Mouse (Mus musculus) CH12.LX (cell line): ENCODE data around the gene Wbp2. TPM values are rescaled to one million over a fixed set of nuclear protein-coding genes. Genes with fewer than 3 reads are reported as not detected.

ENCODE experiments used
- DNase-seq: peaks from one replicate; pipeline ENCODE4 v3.0.0-alpha.2; 2013; ENCODE audit errors: extremely low read depth
- H3K27ac ChIP-seq: 2 replicates; pipeline ENCODE4 v1.5.1; 2012; ENCODE audit warnings: low read depth, mild to moderate bottlenecking, control low read depth, moderate library complexity; ENCODE audit not compliant: insufficient read depth
- H3K27me3 ChIP-seq: replicated peaks from 2 replicates; pipeline ENCODE3; 2012; ENCODE audit warnings: inconsistent platforms
- H3K36me3 ChIP-seq, 2 experiments: replicated peaks in 1 of 2; 2 replicates each; pipeline versions ENCODE3 to v1.6.1; 2012; ENCODE audit warnings: inconsistent platforms in 1 of 2, low read length in 1 of 2, mild to moderate bottlenecking in 1 of 2, mixed read lengths in 1 of 2, moderate library complexity in 1 of 2; ENCODE audit not compliant: control insufficient read depth in 1 of 2, insufficient read depth in 1 of 2
- H3K4me1 ChIP-seq, 2 experiments: 2 replicates each; pipeline ENCODE4 v1.6.1; 2012; ENCODE audit warnings: inconsistent platforms in 1 of 2, moderate library complexity in 1 of 2; ENCODE audit not compliant: insufficient read depth in 2 of 2, control insufficient read depth in 1 of 2
- H3K4me2 ChIP-seq: 2 replicates; pipeline ENCODE4 v1.6.1; 2012; ENCODE audit warnings: low read depth, mild to moderate bottlenecking, control low read depth; ENCODE audit not compliant: poor library complexity, insufficient read depth, severe bottlenecking
- H3K4me3 ChIP-seq, 3 experiments: fragments of 150-350 bp in 1 of 3; sonication (generic) in 1 of 3; replicated peaks in 1 of 3; 2 replicates each; pipeline versions ENCODE3 to v1.5.1; 2011 to 2012; ENCODE audit warnings: low read depth in 2 of 3, low read length in 2 of 3, mild to moderate bottlenecking in 2 of 3, moderate library complexity in 2 of 3, control low read depth in 1 of 3, improper control_type of control experiment in 1 of 3, inconsistent platforms in 1 of 3, mixed read lengths in 1 of 3; ENCODE audit not compliant: poor library complexity in 1 of 3
- H3K79me2 ChIP-seq: replicated peaks from 2 replicates; pipeline ENCODE4 v1.6.1; 2012; ENCODE audit warnings: mild to moderate bottlenecking, moderate library complexity; ENCODE audit not compliant: control insufficient read depth, poor library complexity, insufficient read depth, severe bottlenecking; ENCODE audit errors: extremely low read depth
- H3K9ac ChIP-seq: 2 replicates; pipeline ENCODE4 v1.6.1; 2012; ENCODE audit warnings: low read depth, mild to moderate bottlenecking, control low read depth, moderate library complexity; ENCODE audit not compliant: insufficient read depth
- H3K9me3 ChIP-seq: replicated peaks from 2 replicates; pipeline ENCODE3; 2012; ENCODE audit warnings: low read length, inconsistent platforms, mixed read lengths
- BHLHE40 ChIP-seq: IDR thresholded peaks from 2 replicates; pipeline ENCODE4 v1.6.1; 2011; ENCODE audit warnings: mild to moderate bottlenecking, low read depth, low read length, improper control_type of control experiment
- CHD2 ChIP-seq: IDR thresholded peaks from 2 replicates; pipeline ENCODE4 v1.6.1; 2011; ENCODE audit warnings: low read length, improper control_type of control experiment
- CTCF ChIP-seq, 2 experiments: IDR thresholded peaks in 1 of 2; conservative IDR thresholded peaks in 1 of 2; 2 replicates each; pipeline ENCODE4 v1.5.1; 2011 to 2012; ENCODE audit warnings: low read depth in 2 of 2, low read length in 2 of 2, improper control_type of control experiment in 1 of 2, inconsistent platforms in 1 of 2, mild to moderate bottlenecking in 1 of 2, moderate library complexity in 1 of 2
- ELF1 ChIP-seq: IDR thresholded peaks from 2 replicates; pipeline ENCODE4 v1.6.1; 2014; ENCODE audit warnings: low read depth, mild to moderate bottlenecking, inconsistent platforms, low read length, improper control_type of control experiment
- HCFC1 ChIP-seq: IDR thresholded peaks from 2 replicates; pipeline ENCODE4 v1.6.1; 2012; ENCODE audit warnings: low read depth, mild to moderate bottlenecking, inconsistent platforms, low read length, improper control_type of control experiment
- IRF4 ChIP-seq: IDR thresholded peaks from 2 replicates; pipeline ENCODE4 v1.6.1; 2014; ENCODE audit warnings: low read depth, mild to moderate bottlenecking, inconsistent platforms, low read length, improper control_type of control experiment
- JUN ChIP-seq: IDR thresholded peaks from 2 replicates; pipeline ENCODE4 v1.6.1; 2011; ENCODE audit warnings: low read depth, mild to moderate bottlenecking, low read length, improper control_type of control experiment, moderate library complexity; ENCODE audit not compliant: insufficient read depth
- MAX ChIP-seq: IDR thresholded peaks from 2 replicates; pipeline ENCODE4 v1.6.1; 2011; ENCODE audit warnings: low read length, improper control_type of control experiment
- MEF2A ChIP-seq: IDR thresholded peaks from 2 replicates; pipeline ENCODE4 v1.6.1; 2014; ENCODE audit warnings: low read depth, mild to moderate bottlenecking, inconsistent platforms, low read length, improper control_type of control experiment, borderline replicate concordance
- MXI1 ChIP-seq: IDR thresholded peaks from 2 replicates; pipeline ENCODE4 v1.6.1; 2011; ENCODE audit warnings: mild to moderate bottlenecking, low read depth, low read length, improper control_type of control experiment
- NRF1 ChIP-seq: IDR thresholded peaks from 2 replicates; pipeline ENCODE4 v1.6.1; 2014; ENCODE audit warnings: low read depth, mild to moderate bottlenecking, inconsistent platforms, low read length, improper control_type of control experiment, moderate library complexity
- PAX5 ChIP-seq: IDR thresholded peaks from 2 replicates; pipeline ENCODE4 v1.6.1; 2012; ENCODE audit warnings: low read length, inconsistent platforms, mixed read lengths
- RCOR1 ChIP-seq: conservative IDR thresholded peaks from 2 replicates; pipeline ENCODE4 v1.6.1; 2012; ENCODE audit warnings: low read depth, mild to moderate bottlenecking, inconsistent platforms, low read length, improper control_type of control experiment
- SIN3A ChIP-seq: IDR thresholded peaks from 2 replicates; pipeline ENCODE4 v1.6.1; 2012; ENCODE audit warnings: low read length, improper control_type of control experiment, inconsistent platforms
- SMC3 ChIP-seq: IDR thresholded peaks from 2 replicates; pipeline ENCODE4 v1.6.1; 2011; ENCODE audit warnings: low read depth, low read length, improper control_type of control experiment
- USF1 ChIP-seq: IDR thresholded peaks from 2 replicates; pipeline ENCODE4 v1.6.1; 2014; ENCODE audit warnings: low read depth, mild to moderate bottlenecking, inconsistent platforms, low read length, improper control_type of control experiment
- ZC3H11A ChIP-seq: IDR thresholded peaks from 2 replicates; pipeline ENCODE4 v1.6.1; 2012; ENCODE audit warnings: low read depth, mild to moderate bottlenecking, inconsistent platforms, low read length, improper control_type of control experiment
- ZMIZ1 ChIP-seq: IDR thresholded peaks from 2 replicates; pipeline ENCODE4 v1.6.1; 2012; ENCODE audit warnings: low read depth, mild to moderate bottlenecking, inconsistent platforms, low read length, improper control_type of control experiment
- ZNF384 ChIP-seq: IDR thresholded peaks from 2 replicates; pipeline ENCODE4 v1.6.1; 2012; ENCODE audit warnings: low read depth, low read length, improper control_type of control experiment, inconsistent platforms
- dilution Hi-C: fragments of 300-500 bp; cut with MboI; formaldehyde crosslinking; loops from 2 replicates; pipeline ENCODE4 v1.14.3; 2020; ENCODE audit warnings: low sequenced_read_pairs; ENCODE audit not compliant: extremely low pct_unique_long_range_greater_than_20kb, extremely low pct_ligation_motif_present
- in situ Hi-C: fragments of 300-500 bp; cut with MboI; formaldehyde crosslinking; loops from 3 replicates; pipeline ENCODE4 v1.14.3; 2019; ENCODE audit warnings: low sequenced_read_pairs, low pct_ligation_motif_present, low pct_unique_long_range_greater_than_20kb, mixed read lengths
- polyA plus RNA-seq: library from polyadenylated mRNA; unstranded; fragments of >175 nt; gene quantifications from 2 replicates; pipeline ENCODE4 v1.2.1, GENCODE M21; 2012; ENCODE audit warnings: low read depth; ENCODE audit not compliant: insufficient read length
- total RNA-seq, 2 experiments: library from RNA; depleted of rRNA; stranded (reverse); fragments of 300-350 nt in 1 of 2; fragments of >200 nt in 1 of 2; gene quantifications; 2 replicates each; pipeline ENCODE4 v1.2.3; 2012 to 2014

The Wbp2 gene
- total and polyA plus RNA-seq, 3 experiments = 15.2 to 97.1 (median 30.7) TPM

GRCm38 (mm10) chr11:116042372-116043138 is 44.2 kb downstream of the Wbp2 start:
- DNase-seq = no peak
- H3K9ac ChIP-seq = no peak overlapping the region
- H3K27me3 ChIP-seq = no peaks in the 10 kb centered on the region
- dilution Hi-C loops = no loop called here
- TF ChIP-seq SMC3 = no peak
- TF ChIP-seq RCOR1 = no peak
- TF ChIP-seq USF1 = no peak
- no peak for TF ChIP-seq MEF2A
- no peak for TF ChIP-seq SIN3A
- no peak for TF ChIP-seq PAX5
- TF ChIP-seq ZC3H11A = no peak
- no peak for TF ChIP-seq IRF4
- TF ChIP-seq MXI1 = no peak
- no peak for TF ChIP-seq NRF1
- no peak for TF ChIP-seq ZNF384
- no peak for TF ChIP-seq MAX
- no peak for TF ChIP-seq HCFC1
- TF ChIP-seq CTCF (conservative IDR thresholded peaks at IDR 0.05 in 1 of 2, IDR thresholded peaks at IDR 0.05 in 1 of 2; ENCODE audit: low read depth in 2 of 2, low read length in 2 of 2) = no peak
- no peak for TF ChIP-seq CHD2
- TF ChIP-seq BHLHE40 = no peak
- no peak for TF ChIP-seq ELF1
- TF ChIP-seq JUN = no peak
- H3K79me2 ChIP-seq = peaks cover 35% of the 10 kb centered on the region
- H3K36me3 ChIP-seq = peaks cover 61 to 85% of the 10 kb centered on the region in 2 experiments
- no peak overlapping the region for H3K4me2 ChIP-seq
- peaks cover 7% of the 10 kb centered on the region for H3K9me3 ChIP-seq
- H3K27ac ChIP-seq = no peak overlapping the region
- no peaks in the 10 kb centered on the region for H3K4me1 ChIP-seq
- in situ Hi-C loops = no loop called here
- no peak overlapping the region for H3K4me3 ChIP-seq

GRCm38 (mm10) chr11:116041833-116042232 is 45.0 kb downstream of the Wbp2 start:
- Histone ChIP-seq H3K27me3 (no peaks in the 10 kb centered on the region), H3K4me3 (no peak overlapping the region), H3K4me2 (no peak overlapping the region), H3K79me2 (peaks cover 42% of the 10 kb centered on the region), H3K9me3 (peaks cover 7% of the 10 kb centered on the region), H3K27ac (no peak overlapping the region), H3K9ac (no peak overlapping the region), H3K4me1 (no peaks in the 10 kb centered on the region), H3K36me3 (peaks cover 54 to 84% of the 10 kb centered on the region in 2 experiments)
- dilution Hi-C loops = no loop called here
- no peak for DNase-seq
- in situ Hi-C loops = no loop called here
- peak in 1 of 2 experiments; percentile 11; a peak in 1 of 4 replicates for TF ChIP-seq CTCF (conservative IDR thresholded peaks at IDR 0.05 in 1 of 2, IDR thresholded peaks at IDR 0.05 in 1 of 2; ENCODE audit: low read depth in 2 of 2, low read length in 2 of 2)
- TF ChIP-seq ZMIZ1 = no peak
